Mouse (Mus musculus): ENCODE results near the gene Apol9a.
A peak's percentile ranks its signal among the peaks of the same experiment; 100 is the strongest.

The Apol9a gene

DNA sequence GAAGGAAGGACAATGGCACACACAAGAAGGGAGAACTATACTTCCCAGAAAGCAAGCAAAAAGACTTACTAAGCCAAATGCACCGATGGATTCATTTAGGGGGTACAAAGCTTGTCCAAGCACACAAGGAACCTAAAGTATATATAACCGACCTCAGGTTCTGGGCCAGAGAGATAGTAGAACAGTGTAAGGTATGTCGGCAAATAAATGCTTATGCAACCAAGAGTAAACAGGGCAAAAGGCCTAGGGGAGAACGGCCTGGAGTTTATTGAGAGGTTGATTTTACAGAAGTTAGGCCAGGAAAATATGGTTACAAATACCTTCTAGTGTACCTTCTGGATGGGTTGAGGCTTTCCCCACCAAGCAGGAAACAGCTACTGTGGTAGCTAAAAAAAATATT lies 33.5 kb downstream of the Apol9a start:
- DNase-seq (ENCODE audit: low read depth, low spot score) = no peak

DNA sequence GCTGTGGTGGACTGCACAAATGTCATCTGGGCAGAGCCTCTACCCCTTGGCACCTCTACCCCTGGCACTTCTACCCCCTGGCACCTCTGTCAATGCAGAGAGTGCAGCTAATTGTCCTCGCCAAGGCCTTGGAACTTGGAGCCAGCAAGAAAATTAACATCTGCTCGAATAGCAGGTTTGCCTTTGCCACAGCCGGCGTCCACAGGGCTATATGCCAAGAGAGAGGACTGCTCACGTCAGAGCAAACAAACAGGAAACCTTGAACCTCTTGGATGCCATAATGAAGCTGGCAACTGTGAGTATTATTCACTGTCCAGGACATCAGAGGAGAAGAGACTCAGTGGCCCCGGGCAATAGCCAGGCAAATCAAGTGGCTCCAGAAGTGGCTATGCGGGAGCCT lies 34.0 kb downstream of the Apol9a start:
- DNase-seq (ENCODE audit: low read depth, low spot score) = no peak

DNA sequence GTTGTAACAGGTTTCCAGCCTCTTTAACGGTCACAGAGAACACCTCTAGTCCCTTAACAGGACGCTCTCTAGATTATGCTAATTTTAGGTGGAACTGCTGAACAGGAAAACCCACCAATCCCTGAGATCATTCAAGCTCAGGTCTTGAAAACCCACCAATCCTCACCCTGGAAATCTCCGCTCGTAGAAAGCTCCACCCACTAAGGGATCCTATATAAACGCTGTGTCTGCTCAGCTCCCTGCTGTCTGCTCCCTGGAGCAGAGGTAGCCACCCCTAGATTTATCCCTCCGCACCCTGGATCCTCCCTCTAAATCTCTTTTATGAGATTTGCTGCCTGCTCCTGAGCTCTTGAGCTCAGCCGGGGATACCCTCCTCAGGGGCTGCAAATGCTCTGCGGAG lies 40.3 kb downstream of the Apol9a start:
- no peak for DNase-seq (ENCODE audit: low read depth, low spot score)

DNA sequence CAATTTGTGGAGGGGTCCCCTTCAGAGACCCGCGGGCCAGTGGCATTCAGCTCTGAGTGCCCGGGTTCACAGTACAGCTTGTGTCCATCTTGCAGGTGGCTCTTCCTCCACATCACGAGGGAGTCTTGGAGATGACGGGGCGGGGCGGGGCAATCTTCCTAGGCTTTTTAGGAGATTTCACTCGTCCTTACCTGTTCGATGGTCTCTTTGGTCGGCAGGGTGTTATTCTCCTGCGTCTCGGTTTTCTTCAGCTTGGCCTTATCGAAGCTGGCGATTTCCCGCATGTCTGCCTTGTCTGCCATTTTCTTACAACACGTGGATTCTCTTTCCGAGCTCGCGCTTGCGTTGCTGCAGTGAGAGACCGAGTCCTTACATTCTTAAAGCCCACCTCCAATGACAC lies 41.0 kb downstream of the Apol9a start:
- DNase-seq (ENCODE audit: low read depth, low spot score) = no peak

DNA sequence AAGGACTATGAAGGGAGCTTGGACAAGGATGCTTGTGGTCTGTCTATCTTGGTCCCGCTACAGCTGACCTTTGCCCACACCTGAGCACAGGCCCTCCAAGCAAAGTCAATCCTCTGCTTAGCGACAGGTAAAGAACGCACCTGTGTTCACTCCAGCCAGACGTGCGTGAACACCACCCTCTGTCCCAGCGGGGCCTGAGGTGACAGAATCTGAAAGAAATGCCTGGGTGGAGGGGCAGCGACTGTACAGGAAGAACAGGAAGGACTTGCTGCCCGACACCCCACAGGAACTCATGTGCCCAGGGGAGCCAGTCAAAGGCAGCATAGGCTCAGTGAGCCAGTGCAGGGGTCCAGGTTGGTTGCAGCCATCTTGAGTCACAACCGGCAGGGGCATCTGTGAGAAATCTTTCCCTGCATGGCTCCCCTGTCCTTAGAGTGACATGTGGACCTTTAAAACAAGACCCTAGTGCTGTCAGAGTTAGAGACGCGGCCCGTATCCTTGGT lies 42.1 kb downstream of the Apol9a start:
- no peak for DNase-seq (ENCODE audit: low read depth, low spot score)

DNA sequence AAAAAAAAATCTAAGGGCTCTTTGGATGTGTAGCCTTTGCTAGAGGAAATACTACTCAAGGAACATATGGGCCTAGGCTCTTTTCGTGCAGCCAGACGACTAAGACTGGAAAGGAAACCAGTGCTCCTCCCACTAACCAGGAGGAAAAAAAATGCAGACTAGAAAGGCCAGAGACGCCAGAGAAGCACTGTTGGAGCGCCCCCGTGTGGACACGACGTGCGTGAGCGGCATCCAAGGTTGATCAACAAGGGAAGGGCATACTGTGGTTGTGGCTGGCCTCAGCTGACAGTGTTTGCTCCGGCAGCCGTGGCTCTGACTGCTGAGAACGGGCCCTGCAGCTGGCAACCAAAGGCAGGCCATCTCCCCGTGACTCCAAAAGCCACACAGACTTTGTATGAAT lies 42.8 kb downstream of the Apol9a start:
- peak; percentile 95 for DNase-seq (ENCODE audit: low read depth, low spot score)

DNA sequence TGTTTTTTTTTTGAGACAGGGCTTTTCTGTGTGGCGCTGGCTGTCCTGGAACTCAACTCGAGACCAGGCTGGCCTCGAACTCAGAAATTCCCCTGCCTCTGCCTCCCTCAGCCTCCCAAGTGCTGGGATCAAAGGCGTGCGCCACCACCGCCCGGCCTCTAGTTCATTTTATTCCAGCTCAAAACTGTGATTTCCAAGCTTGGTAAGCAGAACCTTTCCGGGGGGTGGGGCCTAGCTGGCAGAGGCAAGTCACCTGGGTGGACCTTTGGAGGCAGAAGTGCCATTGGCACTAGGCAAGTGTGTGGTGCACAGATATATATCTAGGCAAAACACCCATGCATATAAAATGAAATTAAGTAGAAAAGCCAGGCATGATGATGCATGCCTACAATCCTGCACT lies 43.4 kb downstream of the Apol9a start:
- DNase-seq (ENCODE audit: low read depth, low spot score) = peak; percentile 46

DNA sequence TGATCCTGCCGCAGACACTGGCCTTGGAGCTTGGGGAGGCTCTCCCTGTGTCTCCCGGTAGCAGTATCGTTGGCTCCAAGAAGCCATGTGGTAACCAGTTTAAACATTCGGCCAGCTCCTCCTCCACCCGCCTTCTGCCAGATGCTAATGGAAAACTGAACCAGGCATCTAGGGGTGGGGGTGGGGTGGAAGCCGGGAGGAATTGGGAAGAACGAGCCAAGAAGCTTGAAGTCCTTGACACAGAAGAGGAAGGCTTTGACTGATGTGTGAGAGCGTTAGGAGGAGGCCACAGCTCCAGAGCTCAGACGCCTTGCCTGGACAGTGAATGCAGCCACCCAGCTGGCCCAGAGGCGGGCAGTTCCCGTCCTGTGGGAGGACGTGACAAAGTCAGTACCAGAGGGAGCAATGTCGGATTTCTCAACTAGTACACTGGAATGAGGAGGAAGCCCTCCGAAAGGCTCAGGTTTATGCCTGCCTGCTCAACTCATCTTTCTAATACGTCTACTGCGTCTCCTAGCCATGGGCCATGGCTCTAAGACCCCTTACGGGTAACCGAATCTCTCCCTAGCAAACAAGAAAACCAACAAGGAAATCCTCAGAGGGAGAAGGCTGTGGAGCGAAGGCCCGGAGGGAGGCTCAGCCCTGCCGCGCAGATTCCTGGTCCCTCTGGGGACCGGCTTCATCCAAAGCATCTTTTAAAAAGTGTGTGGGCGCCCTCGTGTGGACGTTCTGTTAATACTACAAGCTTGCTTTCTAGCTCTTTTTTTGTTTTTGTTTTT lies 44.0 kb downstream of the Apol9a start:
- peak; percentile 91 for DNase-seq (ENCODE audit: low read depth, low spot score)

DNA sequence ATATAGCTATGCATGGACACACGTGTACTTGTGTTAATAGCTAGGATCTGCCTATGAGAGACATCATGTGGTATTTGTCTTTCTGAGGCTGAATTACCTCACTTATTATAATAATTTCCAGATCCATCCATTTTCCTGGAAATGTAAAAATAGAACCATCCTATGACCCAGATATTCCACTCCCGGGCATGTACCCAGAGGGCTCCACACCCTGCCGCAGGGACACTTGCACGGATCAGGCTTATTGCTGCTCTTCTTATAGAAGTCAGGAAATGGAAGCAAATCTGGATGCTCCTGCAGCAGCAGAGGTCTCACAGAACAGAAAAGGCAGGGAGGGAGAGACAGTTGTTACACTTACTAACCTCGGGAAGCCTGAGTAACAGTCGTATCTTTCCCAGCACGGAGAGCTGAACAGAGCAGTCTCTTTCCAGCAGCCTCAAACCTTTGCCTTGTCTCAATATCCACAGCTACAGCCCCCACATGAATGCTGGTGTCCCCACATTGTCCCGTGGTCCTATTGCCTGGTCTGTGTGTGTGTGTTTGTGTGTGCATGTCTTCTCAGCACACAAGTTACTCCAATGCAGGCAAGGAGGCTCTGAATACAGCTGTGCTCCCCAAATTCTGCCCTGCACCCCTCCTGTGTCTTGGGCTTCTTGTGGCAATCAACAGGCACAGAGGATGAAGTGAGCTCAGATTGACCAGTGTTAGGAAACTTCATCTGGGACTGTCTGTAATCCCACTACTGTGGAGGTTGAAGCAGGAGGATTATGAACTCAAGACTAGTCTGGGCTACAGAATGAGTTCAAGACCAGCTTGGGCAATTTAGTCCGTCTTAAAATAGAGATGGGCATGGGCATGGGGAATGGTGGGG lies 45.0 kb downstream of the Apol9a start:
- DNase-seq (ENCODE audit: low read depth, low spot score) = no peak

DNA sequence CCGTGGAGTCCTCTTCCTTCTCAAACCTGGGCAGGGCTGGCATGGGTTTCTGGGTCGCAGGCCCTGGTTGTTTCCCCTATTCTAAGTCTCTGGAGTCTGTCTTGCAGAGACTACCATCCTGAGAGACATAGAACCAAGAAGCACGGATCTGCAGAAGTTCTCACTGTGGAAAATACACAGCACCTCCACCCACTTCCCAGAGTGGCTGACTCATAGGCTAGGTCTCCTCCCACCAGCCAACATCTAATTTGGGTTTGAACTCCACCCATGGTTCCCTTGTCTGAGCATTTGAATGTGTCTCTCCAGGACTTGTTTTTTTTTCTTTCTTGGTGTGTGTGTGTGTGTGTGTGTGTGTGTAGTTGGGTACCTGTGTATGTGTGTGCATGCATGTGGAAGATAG lies 46.9 kb downstream of the Apol9a start:
- no peak for DNase-seq (ENCODE audit: low read depth, low spot score)

DNA sequence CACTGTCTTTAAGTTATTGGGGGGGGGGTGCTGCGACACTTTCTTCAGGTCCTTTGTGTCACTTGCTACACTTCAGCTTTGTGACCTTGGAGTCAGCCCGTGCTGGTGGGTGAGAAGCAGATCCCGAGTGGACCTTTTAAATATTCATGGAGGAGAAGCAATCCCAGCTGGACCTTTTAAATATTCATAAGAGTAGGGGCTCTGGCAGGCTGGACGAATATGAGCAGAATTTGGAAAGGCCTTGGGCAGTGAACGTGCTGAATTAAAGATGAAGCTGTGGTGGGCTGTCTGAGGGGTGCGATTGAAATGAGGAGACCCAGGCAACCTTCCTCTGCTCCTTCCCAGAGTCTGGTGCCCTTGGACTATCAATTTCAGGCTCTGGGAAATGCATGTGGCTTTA lies 47.4 kb downstream of the Apol9a start:
- no peak for DNase-seq (ENCODE audit: low read depth, low spot score)

DNA sequence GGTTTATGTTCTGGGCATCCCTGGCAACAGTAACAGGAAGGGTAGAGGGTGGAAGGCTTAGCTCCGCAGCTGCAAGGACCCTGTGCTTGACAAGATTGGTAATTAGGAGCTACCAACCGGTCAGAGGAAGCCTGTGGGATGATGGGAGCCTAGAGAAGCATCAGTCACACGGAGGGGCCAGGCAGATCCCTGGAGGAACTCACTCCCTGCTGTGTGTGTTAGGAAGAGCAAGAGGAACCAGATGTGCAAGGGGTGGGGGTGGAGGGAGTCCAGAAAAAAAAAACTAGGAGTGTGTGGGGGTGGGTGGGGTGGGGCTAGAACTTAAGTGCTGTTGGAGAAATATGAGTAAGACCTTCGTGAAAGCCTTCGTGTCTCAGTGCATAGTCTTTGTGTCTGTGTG lies 48.0 kb downstream of the Apol9a start:
- DNase-seq (ENCODE audit: low read depth, low spot score) = no peak

DNA sequence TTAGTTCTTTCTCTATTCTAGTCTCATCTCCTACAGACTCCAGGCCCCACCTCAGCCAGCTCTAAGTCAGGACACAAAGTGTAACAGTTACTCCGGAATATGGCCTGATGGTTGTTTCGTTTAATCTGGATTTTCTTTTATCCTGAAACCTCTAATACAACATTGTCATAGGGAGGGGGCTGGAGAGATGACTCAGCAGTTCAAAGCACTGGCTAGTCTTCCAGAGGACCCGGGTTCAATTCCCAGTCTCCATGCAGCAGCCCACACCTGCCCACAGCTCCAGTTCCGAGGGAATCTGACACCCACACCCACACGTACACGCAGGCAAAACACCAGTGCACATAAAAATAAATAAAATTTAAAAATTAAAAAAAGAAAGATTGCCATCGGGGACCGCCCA lies 51.0 kb downstream of the Apol9a start:
- no peak for DNase-seq (ENCODE audit: low read depth, low spot score)

DNA sequence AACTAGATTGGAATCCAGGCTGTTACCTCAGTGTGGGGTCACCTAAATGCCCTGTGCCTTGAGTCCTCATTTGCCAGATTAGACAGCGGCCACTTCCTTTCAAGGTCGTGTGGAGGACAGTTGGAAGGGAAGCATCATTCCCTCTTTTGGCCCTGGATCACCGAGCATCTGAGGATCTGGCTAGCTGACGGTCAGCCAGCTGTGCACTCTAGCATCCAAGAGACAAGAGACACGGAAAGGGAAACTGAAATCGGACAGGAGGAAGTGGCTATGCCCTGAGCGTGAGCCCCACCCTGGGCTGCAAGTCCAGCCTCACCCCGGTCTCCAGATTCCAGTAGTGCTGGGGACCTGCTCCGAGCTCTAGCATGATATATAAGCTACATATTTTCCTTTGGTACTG lies 51.4 kb downstream of the Apol9a start:
- no peak for DNase-seq (ENCODE audit: low read depth, low spot score)

DNA sequence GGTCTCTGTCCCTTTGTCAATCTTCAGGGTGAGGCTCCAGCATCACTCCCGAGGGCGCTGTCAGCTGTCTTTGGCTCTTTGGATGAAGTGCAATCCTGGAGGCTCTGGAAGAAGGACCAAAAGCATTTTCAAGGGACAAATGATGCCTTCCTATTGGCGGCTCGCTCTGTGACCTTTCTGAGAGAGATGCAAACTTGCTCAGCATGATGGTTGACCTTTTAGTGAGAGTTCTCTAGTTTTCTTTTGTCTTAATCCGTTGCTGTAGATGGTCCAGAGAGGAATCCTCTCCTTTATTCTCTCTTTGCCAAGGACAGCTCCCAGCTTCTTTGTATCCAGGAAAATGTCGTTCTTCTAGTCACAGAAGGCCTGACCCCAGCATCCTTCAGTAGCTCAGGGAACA lies 51.9 kb downstream of the Apol9a start:
- DNase-seq (ENCODE audit: low read depth, low spot score) = no peak

DNA sequence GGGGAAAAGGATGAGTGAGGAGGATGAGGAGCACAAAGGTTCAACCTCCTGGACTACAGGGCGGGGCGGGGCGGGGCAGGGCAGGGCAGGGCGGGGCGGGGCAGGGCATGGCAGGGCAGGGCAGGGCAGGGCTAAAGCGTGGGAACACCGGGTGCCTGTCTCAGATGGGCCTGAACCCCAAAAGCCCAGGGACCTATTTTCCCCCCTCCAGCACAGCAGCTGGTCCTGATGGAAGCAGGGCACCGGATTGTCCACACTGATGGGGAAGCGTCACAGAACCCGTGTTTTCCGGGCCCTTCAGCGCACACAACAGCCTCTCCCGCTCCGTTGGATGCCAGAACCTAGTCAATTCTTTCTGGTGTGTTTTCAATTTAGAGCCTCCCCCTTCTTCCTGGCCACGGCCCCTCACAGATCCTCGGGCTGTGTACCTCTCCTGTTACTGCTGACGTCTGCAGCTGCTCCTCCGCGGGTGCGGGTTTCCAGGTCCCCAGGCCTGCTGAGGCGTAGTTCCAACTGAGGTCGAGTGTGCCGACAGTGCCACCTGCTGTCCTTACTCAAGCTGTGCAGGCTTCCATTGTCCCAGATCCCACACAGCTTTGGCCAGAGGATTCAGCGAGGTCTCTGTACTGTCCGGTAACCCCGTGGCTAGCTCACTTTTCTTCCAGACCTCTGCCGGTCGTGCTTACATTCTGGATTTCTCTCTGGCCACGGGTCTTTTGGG lies 52.5 kb downstream of the Apol9a start:
- DNase-seq (ENCODE audit: low read depth, low spot score) = peak; percentile 96

DNA sequence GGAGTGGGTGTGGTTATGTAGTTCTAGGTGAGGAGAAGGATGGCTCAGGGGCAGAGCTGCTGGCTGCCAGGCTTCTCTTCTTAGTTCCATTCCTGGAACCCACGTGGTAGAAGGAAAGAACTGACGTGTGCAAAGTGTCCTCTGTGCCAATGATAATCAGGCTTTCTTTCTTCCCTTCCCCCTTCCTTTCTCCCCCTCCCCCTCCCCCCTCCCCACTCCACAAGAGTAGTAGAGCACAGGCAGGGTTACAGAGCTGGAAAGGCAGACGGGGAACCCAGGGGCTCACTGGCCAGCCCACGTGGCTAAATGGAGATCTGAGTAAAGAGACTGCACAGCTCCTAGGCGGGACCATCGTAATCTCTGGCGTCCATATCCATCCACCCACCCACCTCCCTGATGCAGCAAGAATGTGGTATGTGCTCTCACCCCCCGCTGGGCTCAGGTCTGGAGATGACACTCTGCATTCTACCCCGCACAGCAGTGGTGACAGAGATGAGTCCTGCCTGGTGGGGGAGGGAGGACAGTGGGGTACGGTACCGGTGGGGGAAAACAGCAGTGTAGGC lies 54.6 kb downstream of the Apol9a start:
- no peak for DNase-seq (ENCODE audit: low read depth, low spot score)

DNA sequence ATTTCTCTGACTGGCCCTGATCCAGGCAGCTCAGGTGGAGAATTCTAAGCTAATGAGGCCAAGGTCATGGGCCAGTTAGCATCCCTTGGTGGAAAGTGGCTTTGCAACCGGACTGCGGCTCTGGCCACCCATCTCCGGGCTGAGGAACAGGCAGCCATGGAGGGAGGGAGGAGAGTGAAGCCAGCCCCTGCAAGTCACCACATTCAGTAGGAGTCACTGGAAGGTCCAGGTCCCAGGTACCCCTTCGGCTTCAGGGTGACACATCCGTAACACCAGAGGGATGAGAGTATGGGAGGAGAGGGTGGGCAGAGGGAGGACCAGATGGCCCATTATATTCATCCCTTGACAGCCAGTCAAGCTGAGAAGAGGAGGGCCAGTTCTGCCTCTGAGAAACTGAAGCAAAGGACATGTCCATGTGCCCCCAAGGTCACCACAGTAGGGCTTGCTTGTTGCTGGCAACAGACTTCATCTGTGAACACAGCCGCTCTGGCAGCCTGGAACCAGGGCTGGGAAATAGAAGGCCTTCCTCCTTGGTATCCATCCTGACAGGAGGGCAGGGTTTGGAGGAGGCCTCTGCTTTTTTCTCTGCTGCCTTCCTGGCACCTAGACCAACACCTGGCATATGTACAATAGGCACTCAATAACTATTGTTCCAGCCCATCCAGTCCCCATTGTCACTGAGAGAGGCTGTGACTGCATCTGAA lies 55.9 kb downstream of the Apol9a start:
- no peak for DNase-seq (ENCODE audit: low read depth, low spot score)

DNA sequence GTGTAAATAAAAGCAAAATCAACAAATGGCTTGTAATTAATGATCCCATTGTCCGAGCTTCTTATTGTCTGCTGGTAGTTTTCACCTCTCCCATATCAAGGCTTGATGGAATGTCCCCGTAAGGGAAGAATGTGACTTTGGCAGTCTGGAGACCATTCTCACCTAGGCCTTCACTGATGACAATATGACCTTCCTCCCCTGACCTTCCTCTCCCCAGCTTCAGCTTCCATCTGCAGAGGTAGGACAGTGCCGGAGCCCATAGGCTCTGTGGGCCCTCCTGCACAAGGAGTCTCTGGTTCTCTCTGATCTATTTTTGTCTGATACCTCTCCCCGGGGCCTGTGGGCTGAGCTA lies 56.5 kb downstream of the Apol9a start:
- DNase-seq (ENCODE audit: low read depth, low spot score) = no peak
